Mouse (Mus musculus) lung, embryonic 15.5 days (tissue): ENCODE data around the gene Slc22a18. TPM values are rescaled to one million over a fixed set of nuclear protein-coding genes. Genes with fewer than 3 reads are reported as not detected.

ENCODE experiments used
- ATAC-seq: fragments of 200-750 bp; cut with Nextera tagmentation; 2 replicates; pipeline ENCODE4 v1.8.0; 2017; ENCODE audit warnings: moderate number of reproducible peaks, borderline replicate concordance; ENCODE audit not compliant: low FRiP score, low TSS enrichment; ENCODE audit errors: extremely low read depth
- H3K27ac ChIP-seq: fragments of 300-500 bp; sonication (generic); 2 replicates; pipeline ENCODE4 v1.5.1; 2015; ENCODE audit warnings: moderate library complexity, mild to moderate bottlenecking, inconsistent platforms
- H3K27me3 ChIP-seq: fragments of 300-500 bp; sonication (generic); 2 replicates; pipeline ENCODE4 v1.6.1; 2015; ENCODE audit warnings: inconsistent platforms
- H3K36me3 ChIP-seq: fragments of 300-500 bp; sonication (generic); 2 replicates; pipeline ENCODE4 v1.6.1; 2015; ENCODE audit warnings: inconsistent platforms
- H3K4me1 ChIP-seq: fragments of 300-500 bp; sonication (generic); 2 replicates; pipeline ENCODE4 v1.6.1; 2015; ENCODE audit warnings: inconsistent platforms
- H3K4me2 ChIP-seq: fragments of 300-500 bp; sonication (generic); 2 replicates; pipeline ENCODE4 v1.6.1; 2015; ENCODE audit warnings: inconsistent platforms, mild to moderate bottlenecking, moderate library complexity
- H3K4me3 ChIP-seq: fragments of 300-500 bp; sonication (generic); 2 replicates; pipeline ENCODE4 v1.5.1; 2015; ENCODE audit warnings: mild to moderate bottlenecking, inconsistent platforms
- H3K9ac ChIP-seq: fragments of 300-500 bp; sonication (generic); 2 replicates; pipeline ENCODE4 v1.6.1; 2015; ENCODE audit warnings: inconsistent platforms
- H3K9me3 ChIP-seq: fragments of 300-500 bp; sonication (generic); 2 replicates; pipeline ENCODE4 v1.6.1; 2016; ENCODE audit warnings: inconsistent platforms
- WGBS: fragments of 180-500 bp; shearing (Covaris S2); methylation state at CpG from one replicate; pipeline ENCODE4 v1.1.7; 2015; 5-methylcytosine and 5-hydroxymethylcytosine counted together
- polyA plus RNA-seq: library from polyadenylated mRNA; unstranded; fragments of >200 nt; fragmentation: Nextera tagmentation; extraction: Ambion mirVana; gene quantifications from 2 replicates; pipeline ENCODE4 v1.2.1, GENCODE M21; 2015

Slc22a18 gene
- polyA plus RNA-seq, 1 experiment from 2014 or later, result 1.9 TPM

DNA sequence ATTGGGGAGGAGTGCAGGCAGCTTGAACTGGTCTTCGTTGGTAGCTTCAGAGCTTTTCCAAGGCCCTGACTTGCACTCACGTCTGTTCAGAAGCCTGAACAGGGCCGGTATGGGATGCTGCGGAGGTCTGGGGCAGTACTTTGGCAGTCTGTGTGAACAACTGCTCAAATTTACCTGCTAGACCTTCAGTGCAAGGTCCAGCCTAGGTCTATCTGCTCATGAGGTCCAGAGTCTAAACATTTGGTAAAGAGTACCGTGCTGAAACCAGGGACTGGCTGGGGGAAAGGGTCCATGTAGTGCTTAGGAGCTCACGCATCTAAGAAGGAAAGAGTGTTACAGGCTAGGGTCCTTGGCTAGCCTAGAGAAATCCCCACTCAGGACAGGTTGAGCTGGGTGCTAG, 16.2 kb downstream of the Slc22a18 start:
- no peaks in the 10 kb centered on the region for H3K9me3 ChIP-seq
- H3K9ac ChIP-seq, result no peak overlapping the region
- no peak overlapping the region for H3K27ac ChIP-seq
- 70% methylated on average over 6 of the region's 6 CpGs for WGBS
- peaks cover 5% of the 10 kb centered on the region; the same call in 1 of the 2 replicates for H3K27me3 ChIP-seq
- no peaks in the 10 kb centered on the region for H3K4me1 ChIP-seq
- H3K4me2 ChIP-seq, result no peak overlapping the region
- H3K4me3 ChIP-seq, result no peak overlapping the region
- no peaks in the 10 kb centered on the region for H3K36me3 ChIP-seq
- ATAC-seq, result no peak

- peak; percentile 58; the same call in 1 of the 2 replicates for ATAC-seq
These were observed 20.1 kb downstream of the Slc22a18 start for GRCm38 (mm10) chr7:143493616-143494126.

DNA sequence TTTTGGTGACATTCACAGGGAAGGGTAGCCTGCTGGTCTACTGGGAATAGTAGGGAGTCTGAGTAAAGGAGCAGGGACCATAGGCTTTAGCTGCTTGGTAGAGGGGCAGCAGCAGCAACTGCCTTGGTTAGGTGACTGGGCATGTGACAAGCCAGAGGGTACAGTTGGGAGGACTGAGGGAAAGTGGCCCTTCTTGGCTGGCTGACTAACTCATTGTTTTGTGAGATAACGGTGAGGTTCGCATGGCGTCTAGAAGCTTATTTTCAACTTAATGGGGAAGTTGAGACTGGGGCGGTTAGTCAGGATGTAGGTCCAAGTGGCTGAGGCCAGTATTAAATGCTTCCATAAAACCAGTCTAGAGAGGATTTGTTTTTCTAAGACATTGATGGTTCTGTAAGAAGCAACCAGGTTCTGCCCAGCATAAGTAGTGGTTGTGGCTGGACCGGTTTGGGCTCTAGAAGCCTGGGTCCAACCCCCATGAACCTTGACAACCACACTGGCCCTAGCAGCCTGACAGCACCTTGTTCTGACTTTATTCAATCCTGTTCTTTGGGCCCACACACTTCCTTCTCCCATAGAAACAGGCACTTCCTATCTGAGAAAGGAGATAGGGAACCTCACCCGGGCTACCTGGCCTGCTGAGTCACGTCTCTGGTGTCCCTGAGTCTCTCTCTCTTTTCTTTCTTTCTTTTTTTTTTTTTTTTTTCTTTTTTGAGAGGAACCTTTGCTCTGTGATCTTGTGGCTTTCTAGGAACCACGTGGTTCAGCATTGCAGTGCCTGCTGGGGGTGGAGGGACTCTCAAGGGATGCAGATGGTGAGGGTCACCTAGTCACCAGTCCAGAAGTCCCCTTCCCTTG, 21.8 kb downstream of the Slc22a18 start:
- Histone ChIP-seq H3K9me3 (no peaks in the 10 kb centered on the region), H3K27ac (no peak overlapping the region), H3K4me1 (no peaks in the 10 kb centered on the region), H3K4me2 (no peak overlapping the region), H3K27me3 (peaks cover 13% of the 10 kb centered on the region; the same call in 1 of the 2 replicates), H3K9ac (no peak overlapping the region), H3K36me3 (no peaks in the 10 kb centered on the region), H3K4me3 (no peak overlapping the region)
- no peak for ATAC-seq
- WGBS, result 76% methylated on average over 8 of the region's 8 CpGs

More at GRCm38 (mm10) chr7:143493616-143494126, 20.1 kb downstream of the Slc22a18 start:
- H3K27ac ChIP-seq, result no peak overlapping the region
- no peak overlapping the region for H3K4me2 ChIP-seq
- no peaks in the 10 kb centered on the region for H3K4me1 ChIP-seq
- no peak overlapping the region for H3K4me3 ChIP-seq
- no peak overlapping the region for H3K9ac ChIP-seq
- peaks cover 5% of the 10 kb centered on the region; the same call in 1 of the 2 replicates for H3K27me3 ChIP-seq
- 44% methylated on average over 6 of the region's 6 CpGs for WGBS
- no peaks in the 10 kb centered on the region for H3K9me3 ChIP-seq
- H3K36me3 ChIP-seq, result no peaks in the 10 kb centered on the region

DNA sequence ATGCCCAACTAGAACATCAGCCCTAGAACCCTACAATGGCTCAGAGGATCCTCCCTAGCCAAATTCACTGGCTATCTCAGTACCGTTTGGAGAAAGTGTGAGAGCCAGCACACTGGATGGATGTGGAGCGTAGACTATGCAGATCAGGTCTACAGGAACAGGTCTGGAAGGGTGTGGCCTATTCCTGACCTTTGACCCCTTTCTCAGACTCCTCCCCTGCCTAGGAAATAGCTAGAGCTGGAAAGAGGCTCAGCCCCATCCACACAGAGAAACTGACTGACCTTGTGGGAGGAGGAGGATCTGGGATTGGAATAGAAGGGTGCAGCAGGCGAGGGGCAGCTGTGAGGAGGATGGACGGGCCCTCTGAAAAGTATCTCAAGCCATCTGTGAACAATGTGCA, 25.0 kb downstream of the Slc22a18 start:
- Histone ChIP-seq H3K9me3 (no peaks in the 10 kb centered on the region), H3K27ac (no peak overlapping the region), H3K4me1 (peaks cover 16% of the 10 kb centered on the region), H3K4me3 (no peak overlapping the region), H3K9ac (no peak overlapping the region), H3K27me3 (peaks cover 41% of the 10 kb centered on the region), H3K4me2 (no peak overlapping the region), H3K36me3 (no peaks in the 10 kb centered on the region)
- 87% methylated on average over 4 of the region's 4 CpGs for WGBS
- no peak for ATAC-seq

GRCm38 (mm10) chr7:143500912-143501311, 27.4 kb downstream of the Slc22a18 start:
- H3K9ac ChIP-seq, result no peak overlapping the region
- peaks cover 16% of the 10 kb centered on the region for H3K4me1 ChIP-seq
- 19% methylated on average over 2 of the region's 2 CpGs for WGBS
- no peaks in the 10 kb centered on the region for H3K36me3 ChIP-seq
- H3K4me2 ChIP-seq, result no peak overlapping the region
- H3K4me3 ChIP-seq, result no peak overlapping the region
- no peaks in the 10 kb centered on the region for H3K9me3 ChIP-seq
- no peak overlapping the region for H3K27ac ChIP-seq
- no peak for ATAC-seq
- H3K27me3 ChIP-seq, result peaks cover 58% of the 10 kb centered on the region

GRCm38 (mm10) chr7:143501643-143502417, 28.3 kb downstream of the Slc22a18 start:
- Histone ChIP-seq H3K9me3 (no peaks in the 10 kb centered on the region), H3K4me2 (peak overlapping the region; percentile 81), H3K4me3 (peak overlapping the region; percentile 41), H3K4me1 (peaks cover 16% of the 10 kb centered on the region), H3K27me3 (peaks cover 58% of the 10 kb centered on the region), H3K36me3 (no peaks in the 10 kb centered on the region), H3K9ac (peak overlapping the region; percentile 19; the same call in 1 of the 2 replicates), H3K27ac (no peak overlapping the region; the same call in 1 of the 2 replicates)
- under 1% methylated on average over 55 of the region's 55 CpGs for WGBS
- ATAC-seq, result no peak

- H3K4me2 ChIP-seq, result peak within 1 kb of the TSS; percentile 81
- peaks cover 58% of the 10 kb centered on the region for H3K27me3 ChIP-seq
- peak within 1 kb of the TSS; percentile 19; the same call in 1 of the 2 replicates for H3K9ac ChIP-seq
- no peak within 1 kb of the TSS; the same call in 1 of the 2 replicates for H3K27ac ChIP-seq
- ATAC-seq, result no peak
- H3K36me3 ChIP-seq, result no peaks in the 10 kb centered on the region
- no peaks in the 10 kb centered on the region for H3K9me3 ChIP-seq
- H3K4me1 ChIP-seq, result peaks cover 16% of the 10 kb centered on the region
- peak within 1 kb of the TSS; percentile 41 for H3K4me3 ChIP-seq
- WGBS, result under 1% methylated on average over 51 of the region's 51 CpGs
These were observed 29.1 kb downstream of the Slc22a18 start, which contains the start of gene Phlda2 for GRCm38 (mm10) chr7:143502418-143503200. Phlda2 (minus strand) TSS chr7:143503150.

DNA sequence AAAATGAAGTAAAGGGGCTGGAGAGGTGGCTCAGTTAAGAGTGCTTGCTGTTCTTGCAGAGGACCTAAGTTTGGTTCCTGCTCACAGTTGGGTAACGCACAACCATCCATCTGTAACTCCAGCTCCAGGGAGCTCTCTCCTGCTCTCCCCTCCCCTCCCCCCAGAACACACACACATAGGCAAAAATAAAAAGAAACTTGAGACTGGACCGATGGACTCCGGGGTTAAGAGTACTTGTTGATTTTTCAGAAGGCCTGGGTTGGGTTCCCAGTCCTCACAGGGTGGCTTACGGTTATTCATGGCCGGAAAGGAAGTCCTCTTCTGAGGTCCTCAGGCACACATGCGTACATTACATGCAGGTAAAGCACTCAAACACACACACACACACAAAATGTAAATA, 30.4 kb downstream of the Slc22a18 start:
- peaks cover 16% of the 10 kb centered on the region for H3K4me1 ChIP-seq
- no peak overlapping the region for H3K4me3 ChIP-seq
- no peaks in the 10 kb centered on the region for H3K36me3 ChIP-seq
- H3K27me3 ChIP-seq, result peaks cover 58% of the 10 kb centered on the region
- no peak overlapping the region for H3K9ac ChIP-seq
- ATAC-seq, result no peak
- no peak overlapping the region for H3K27ac ChIP-seq
- H3K9me3 ChIP-seq, result no peaks in the 10 kb centered on the region
- no peak overlapping the region for H3K4me2 ChIP-seq
- WGBS, result 63% methylated on average over 6 of the region's 6 CpGs

DNA sequence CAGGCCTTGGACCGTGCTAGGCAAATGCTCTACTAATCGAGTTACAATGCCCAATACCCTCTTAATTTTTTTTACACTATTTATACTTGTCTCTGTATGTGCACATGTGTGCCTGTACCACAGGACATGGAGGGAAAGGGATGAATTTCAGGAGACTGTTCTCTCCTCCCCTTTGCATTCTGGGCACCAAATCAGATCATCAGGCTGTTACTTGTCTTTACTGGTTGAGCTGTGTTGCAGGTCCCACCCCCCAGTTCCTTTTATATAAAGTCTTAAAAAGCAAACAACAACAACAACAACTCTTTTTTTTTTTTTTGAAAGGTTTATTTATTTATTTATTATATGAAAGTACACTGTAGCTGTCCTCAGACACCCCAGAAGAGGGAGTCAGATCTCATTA, 31.9 kb downstream of the Slc22a18 start:
- no peak overlapping the region for H3K27ac ChIP-seq
- H3K4me3 ChIP-seq, result no peak overlapping the region
- H3K4me2 ChIP-seq, result no peak overlapping the region
- no peak for ATAC-seq
- no peaks in the 10 kb centered on the region for H3K36me3 ChIP-seq
- peaks cover 48% of the 10 kb centered on the region for H3K27me3 ChIP-seq
- 85% methylated on average over 2 of the region's 2 CpGs for WGBS
- no peak overlapping the region for H3K9ac ChIP-seq
- peaks cover 16% of the 10 kb centered on the region for H3K4me1 ChIP-seq
- H3K9me3 ChIP-seq, result no peaks in the 10 kb centered on the region

- H3K4me2 ChIP-seq, result no peak overlapping the region
- no peaks in the 10 kb centered on the region for H3K9me3 ChIP-seq
- H3K27me3 ChIP-seq, result peaks cover 44% of the 10 kb centered on the region
- WGBS, result 25% methylated on average over 11 of the region's 11 CpGs
- no peak overlapping the region for H3K9ac ChIP-seq
- no peak overlapping the region for H3K27ac ChIP-seq
- H3K36me3 ChIP-seq, result no peaks in the 10 kb centered on the region
- no peak overlapping the region for H3K4me3 ChIP-seq
- H3K4me1 ChIP-seq, result peaks cover 16% of the 10 kb centered on the region
- ATAC-seq, result peak; percentile 20; the same call in 1 of the 2 replicates
These were observed 32.3 kb downstream of the Slc22a18 start for GRCm38 (mm10) chr7:143505823-143506222.

GRCm38 (mm10) chr7:143506271-143506670, 32.7 kb downstream of the Slc22a18 start:
- peaks cover 40% of the 10 kb centered on the region for H3K27me3 ChIP-seq
- 69% methylated on average over 7 of the region's 7 CpGs for WGBS
- no peaks in the 10 kb centered on the region for H3K36me3 ChIP-seq
- ATAC-seq, result no peak
- no peaks in the 10 kb centered on the region for H3K9me3 ChIP-seq
- H3K4me2 ChIP-seq, result no peak overlapping the region
- no peak overlapping the region for H3K4me3 ChIP-seq
- H3K4me1 ChIP-seq, result peaks cover 16% of the 10 kb centered on the region
- H3K27ac ChIP-seq, result no peak overlapping the region
- H3K9ac ChIP-seq, result no peak overlapping the region
